Mouse (Mus musculus): ENCODE results near the gene Jazf1. TPM values are rescaled to one million over a fixed set of nuclear protein-coding genes. Genes with fewer than 3 reads are reported as not detected.

Gene Jazf1
- polyA plus RNA-seq, 1 experiment from 2014 or later = 5.4 TPM

GRCm38 (mm10) chr6:52926947-52927346, 141.5 kb downstream of the Jazf1 start:
- WGBS = 81% methylated on average over 4 of the region's 4 CpGs
- no peak for ATAC-seq

DNA sequence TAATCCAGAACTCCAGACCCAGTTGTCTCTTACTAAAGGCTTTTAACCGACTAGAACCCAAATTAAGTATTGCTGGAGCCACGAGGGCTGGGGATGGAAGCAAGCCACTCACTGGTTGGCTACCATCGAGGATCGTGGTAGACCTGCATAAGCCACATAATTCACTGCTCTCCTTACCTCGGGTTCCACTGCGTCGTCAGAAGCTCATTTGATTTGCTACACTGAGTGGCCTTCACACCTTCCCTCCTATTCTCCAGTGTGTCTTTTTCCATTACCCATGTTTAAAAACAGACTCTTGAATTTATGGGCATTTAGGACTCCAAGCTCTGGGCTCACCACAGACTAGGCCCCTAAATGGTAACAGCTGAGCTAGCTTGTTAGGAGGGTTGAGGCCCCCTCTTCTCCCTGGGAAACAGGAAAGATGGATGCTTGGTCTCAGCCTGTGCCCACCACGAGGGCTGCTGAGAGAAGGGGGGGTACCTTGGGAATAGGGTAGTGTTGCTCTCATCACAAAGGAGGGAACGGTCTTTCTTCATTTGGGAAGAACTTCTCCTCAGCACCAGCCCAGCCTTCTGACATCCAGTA, 142.9 kb downstream of the Jazf1 start:
- no peaks in the 10 kb centered on the region for H3K27me3 ChIP-seq (replicated peaks; ENCODE audit: control insufficient read depth, insufficient read depth, low read length)
- H3K4me1 ChIP-seq (ENCODE audit: control insufficient read depth, insufficient read depth, low read length) = peaks cover 8% of the 10 kb centered on the region
- no peaks in the 10 kb centered on the region for H3K36me3 ChIP-seq (ENCODE audit: control insufficient read depth, insufficient read depth, low read length)
- H3K9ac ChIP-seq (ENCODE audit: low read depth, low read length) = no peak overlapping the region
- no peaks in the 10 kb centered on the region for H3K9me3 ChIP-seq (ENCODE audit: control insufficient read depth, low read length)
- no peak for ATAC-seq
- H3K4me2 ChIP-seq (ENCODE audit: low read depth, low read length) = no peak overlapping the region
- 64% methylated on average over 9 of the region's 9 CpGs for WGBS
- peak overlapping the region; percentile 47; the same call in 1 of the 2 replicates for H3K27ac ChIP-seq (ENCODE audit: low read length)
- H3K4me3 ChIP-seq (ENCODE audit: low read length) = no peak overlapping the region

More at GRCm38 (mm10) chr6:52926947-52927346, 141.5 kb downstream of the Jazf1 start:
- Histone ChIP-seq H3K27ac (ENCODE audit: low read length) (no peak overlapping the region), H3K4me2 (ENCODE audit: low read depth, low read length) (no peak overlapping the region), H3K9ac (ENCODE audit: low read depth, low read length) (no peak overlapping the region), H3K36me3 (ENCODE audit: control insufficient read depth, insufficient read depth, low read length) (no peaks in the 10 kb centered on the region), H3K9me3 (ENCODE audit: control insufficient read depth, low read length) (no peaks in the 10 kb centered on the region), H3K4me1 (ENCODE audit: control insufficient read depth, insufficient read depth, low read length) (peaks cover 8% of the 10 kb centered on the region), H3K27me3 (replicated peaks; ENCODE audit: control insufficient read depth, insufficient read depth, low read length) (no peaks in the 10 kb centered on the region), H3K4me3 (ENCODE audit: low read length) (no peak overlapping the region)

DNA sequence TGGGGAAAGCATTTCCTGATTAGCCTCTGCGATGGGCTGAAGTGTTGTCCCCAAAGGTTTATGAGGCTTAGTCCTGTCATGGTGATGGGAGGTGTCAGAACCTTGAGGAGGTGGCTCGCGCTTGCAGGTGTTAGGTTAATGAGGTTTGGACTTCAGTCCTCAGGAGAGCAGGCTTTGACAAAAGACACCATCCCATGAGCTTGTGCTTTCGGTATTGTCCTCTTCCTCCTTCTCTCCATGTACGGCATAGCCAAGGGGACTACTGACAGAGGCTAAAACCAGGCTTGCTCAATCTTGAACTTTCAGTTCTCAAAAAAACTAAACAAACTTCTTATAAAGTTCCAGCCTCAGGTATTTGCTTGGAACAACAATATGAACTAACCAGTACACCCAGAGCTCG, 147.2 kb downstream of the Jazf1 start:
- no peaks in the 10 kb centered on the region for H3K27me3 ChIP-seq (replicated peaks; ENCODE audit: control insufficient read depth, insufficient read depth, low read length)
- H3K9me3 ChIP-seq (ENCODE audit: control insufficient read depth, low read length) = no peaks in the 10 kb centered on the region
- H3K27ac ChIP-seq (ENCODE audit: low read length) = no peak overlapping the region
- H3K36me3 ChIP-seq (ENCODE audit: control insufficient read depth, insufficient read depth, low read length) = no peaks in the 10 kb centered on the region
- ATAC-seq = no peak
- no peak overlapping the region for H3K4me2 ChIP-seq (ENCODE audit: low read depth, low read length)
- no peak overlapping the region for H3K4me3 ChIP-seq (ENCODE audit: low read length)
- H3K9ac ChIP-seq (ENCODE audit: low read depth, low read length) = no peak overlapping the region
- H3K4me1 ChIP-seq (ENCODE audit: control insufficient read depth, insufficient read depth, low read length) = peaks cover 6% of the 10 kb centered on the region
- WGBS = 84% methylated on average over 6 of the region's 6 CpGs

DNA sequence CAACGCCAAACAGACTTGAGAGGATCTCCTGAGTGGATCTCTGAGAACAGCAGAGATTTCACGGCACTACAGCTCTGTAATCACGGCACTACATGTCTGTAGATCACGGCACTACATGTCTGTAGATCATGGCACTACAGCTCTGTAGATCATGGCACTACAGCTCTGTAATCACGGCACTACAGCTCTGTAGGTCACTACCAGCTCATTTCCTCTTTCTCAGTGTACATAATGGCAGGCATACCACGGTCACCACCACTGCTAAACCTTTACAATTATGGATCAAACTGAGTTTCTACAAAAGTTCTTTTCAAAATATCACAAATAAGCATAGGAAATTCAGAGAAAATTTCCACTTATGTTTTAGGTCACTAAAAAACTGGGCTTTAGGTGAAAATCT, 147.7 kb downstream of the Jazf1 start:
- Histone ChIP-seq H3K4me1 (ENCODE audit: control insufficient read depth, insufficient read depth, low read length) (0 out of 2 replicates have a peak, but pooled peaks cover 1% of the 10 kb centered on the region), H3K9me3 (ENCODE audit: control insufficient read depth, low read length) (no peaks in the 10 kb centered on the region), H3K4me2 (ENCODE audit: low read depth, low read length) (no peak overlapping the region), H3K27me3 (replicated peaks; ENCODE audit: control insufficient read depth, insufficient read depth, low read length) (no peaks in the 10 kb centered on the region), H3K27ac (ENCODE audit: low read length) (no peak overlapping the region), H3K9ac (ENCODE audit: low read depth, low read length) (no peak overlapping the region), H3K4me3 (ENCODE audit: low read length) (no peak overlapping the region), H3K36me3 (ENCODE audit: control insufficient read depth, insufficient read depth, low read length) (no peaks in the 10 kb centered on the region)
- ATAC-seq = no peak
- WGBS = 84% methylated on average over 6 of the region's 6 CpGs

DNA sequence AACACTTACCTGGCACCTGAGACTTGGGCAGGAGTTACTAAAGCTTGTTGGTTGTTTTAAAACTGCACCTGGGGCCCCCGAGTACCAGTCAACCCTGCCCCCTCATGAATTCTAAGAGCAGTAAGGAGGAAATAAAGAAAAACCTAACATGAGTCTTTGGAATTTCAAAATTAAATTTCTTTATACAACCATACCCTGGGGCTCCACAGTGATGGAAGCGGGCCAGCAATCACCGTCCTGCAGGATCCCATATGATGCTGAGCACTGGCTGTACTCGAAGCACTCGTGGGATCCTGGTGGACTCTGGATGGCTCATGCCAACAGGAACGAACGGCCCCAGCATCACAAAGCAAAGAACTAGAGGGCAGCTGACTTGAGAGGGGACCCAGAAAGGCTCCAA, 149.0 kb downstream of the Jazf1 start:
- Histone ChIP-seq H3K4me2 (ENCODE audit: low read depth, low read length) (no peak overlapping the region), H3K4me1 (ENCODE audit: control insufficient read depth, insufficient read depth, low read length) (no peaks in the 10 kb centered on the region), H3K9ac (ENCODE audit: low read depth, low read length) (no peak overlapping the region), H3K27ac (ENCODE audit: low read length) (no peak overlapping the region), H3K4me3 (ENCODE audit: low read length) (no peak overlapping the region), H3K36me3 (ENCODE audit: control insufficient read depth, insufficient read depth, low read length) (no peaks in the 10 kb centered on the region), H3K27me3 (replicated peaks; ENCODE audit: control insufficient read depth, insufficient read depth, low read length) (no peaks in the 10 kb centered on the region), H3K9me3 (ENCODE audit: control insufficient read depth, low read length) (no peaks in the 10 kb centered on the region)
- WGBS = 71% methylated on average over 7 of the region's 7 CpGs
- no peak for ATAC-seq

DNA sequence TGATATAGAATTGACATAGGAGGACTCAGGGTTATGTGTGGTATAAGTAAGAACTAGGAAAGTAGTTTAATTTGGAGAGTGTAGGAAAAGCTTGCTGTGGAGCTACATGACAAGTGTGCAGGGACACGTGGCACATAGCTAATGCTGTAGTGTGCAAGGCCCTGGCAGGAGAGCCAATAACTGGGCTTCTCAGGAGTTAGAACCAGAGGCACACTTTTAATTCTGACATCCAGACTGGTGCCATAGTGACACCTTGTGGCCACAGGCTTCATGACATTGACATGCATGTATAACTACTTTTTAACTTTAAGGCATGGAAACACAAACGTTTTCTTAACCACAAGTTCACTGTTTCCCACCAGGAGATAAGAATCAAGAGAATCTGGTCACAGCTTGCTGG, 149.5 kb downstream of the Jazf1 start:
- Histone ChIP-seq H3K4me1 (ENCODE audit: control insufficient read depth, insufficient read depth, low read length) (no peaks in the 10 kb centered on the region), H3K36me3 (ENCODE audit: control insufficient read depth, insufficient read depth, low read length) (no peaks in the 10 kb centered on the region), H3K9ac (ENCODE audit: low read depth, low read length) (no peak overlapping the region), H3K4me2 (ENCODE audit: low read depth, low read length) (no peak overlapping the region), H3K4me3 (ENCODE audit: low read length) (no peak overlapping the region), H3K27ac (ENCODE audit: low read length) (no peak overlapping the region), H3K27me3 (replicated peaks; ENCODE audit: control insufficient read depth, insufficient read depth, low read length) (no peaks in the 10 kb centered on the region), H3K9me3 (ENCODE audit: control insufficient read depth, low read length) (no peaks in the 10 kb centered on the region)
- 1% methylated on average over 2 of the region's 2 CpGs for WGBS
- ATAC-seq = 0 out of 2 replicates have a peak, but pooled peaks have one; percentile 38

GRCm38 (mm10) chr6:52917471-52917870, 151.0 kb downstream of the Jazf1 start:
- Histone ChIP-seq H3K27ac (ENCODE audit: low read length) (no peak overlapping the region), H3K9ac (ENCODE audit: low read depth, low read length) (no peak overlapping the region), H3K27me3 (replicated peaks; ENCODE audit: control insufficient read depth, insufficient read depth, low read length) (no peaks in the 10 kb centered on the region), H3K4me3 (ENCODE audit: low read length) (no peak overlapping the region), H3K4me1 (ENCODE audit: control insufficient read depth, insufficient read depth, low read length) (no peaks in the 10 kb centered on the region), H3K36me3 (ENCODE audit: control insufficient read depth, insufficient read depth, low read length) (no peaks in the 10 kb centered on the region), H3K4me2 (ENCODE audit: low read depth, low read length) (no peak overlapping the region), H3K9me3 (ENCODE audit: control insufficient read depth, low read length) (no peaks in the 10 kb centered on the region)
- ATAC-seq = no peak
- WGBS = 91% methylated on average over 4 of the region's 4 CpGs

DNA sequence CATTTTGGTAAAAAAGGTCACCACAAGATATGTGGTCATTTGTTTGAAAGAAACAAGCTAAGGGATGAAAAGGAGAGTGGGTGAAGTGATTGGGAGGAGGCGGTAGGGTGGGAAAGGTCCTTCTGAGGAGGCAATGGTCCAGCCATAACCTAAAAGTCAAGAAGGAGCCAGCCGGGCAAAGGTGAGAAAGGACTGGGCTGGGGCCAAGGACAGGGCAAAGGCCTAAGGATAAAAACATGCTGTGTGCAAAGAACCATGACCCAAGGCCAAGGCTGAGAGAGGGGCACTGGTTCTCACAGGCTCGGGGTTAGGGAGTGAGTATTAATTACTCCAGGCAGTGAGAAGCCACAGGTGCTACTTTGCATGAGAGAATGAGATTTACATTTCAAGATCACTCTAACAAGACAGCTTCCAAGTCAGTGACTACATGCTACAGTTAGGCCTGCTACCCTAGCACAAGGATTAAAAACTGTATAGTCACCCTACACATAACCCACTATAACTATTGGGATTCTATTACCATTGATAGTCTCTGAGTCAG, 151.5 kb downstream of the Jazf1 start:
- no peak for ATAC-seq
- Histone ChIP-seq H3K4me2 (ENCODE audit: low read depth, low read length) (no peak overlapping the region), H3K9ac (ENCODE audit: low read depth, low read length) (no peak overlapping the region), H3K4me3 (ENCODE audit: low read length) (no peak overlapping the region), H3K27ac (ENCODE audit: low read length) (no peak overlapping the region), H3K36me3 (ENCODE audit: control insufficient read depth, insufficient read depth, low read length) (no peaks in the 10 kb centered on the region), H3K9me3 (ENCODE audit: control insufficient read depth, low read length) (no peaks in the 10 kb centered on the region), H3K4me1 (ENCODE audit: control insufficient read depth, insufficient read depth, low read length) (no peaks in the 10 kb centered on the region), H3K27me3 (replicated peaks; ENCODE audit: control insufficient read depth, insufficient read depth, low read length) (no peaks in the 10 kb centered on the region)
- WGBS = 82% methylated on average over 3 of the region's 3 CpGs

GRCm38 (mm10) chr6:52914921-52915320, 153.5 kb downstream of the Jazf1 start:
- Histone ChIP-seq H3K9me3 (ENCODE audit: control insufficient read depth, low read length) (no peaks in the 10 kb centered on the region), H3K27ac (ENCODE audit: low read length) (no peak overlapping the region), H3K4me3 (ENCODE audit: low read length) (no peak overlapping the region), H3K9ac (ENCODE audit: low read depth, low read length) (no peak overlapping the region), H3K4me1 (ENCODE audit: control insufficient read depth, insufficient read depth, low read length) (no peaks in the 10 kb centered on the region), H3K4me2 (ENCODE audit: low read depth, low read length) (no peak overlapping the region), H3K36me3 (ENCODE audit: control insufficient read depth, insufficient read depth, low read length) (no peaks in the 10 kb centered on the region), H3K27me3 (replicated peaks; ENCODE audit: control insufficient read depth, insufficient read depth, low read length) (no peaks in the 10 kb centered on the region)
- ATAC-seq = no peak
- WGBS = 89% methylated on average over 2 of the region's 2 CpGs
